In the genomic region with DNA sequence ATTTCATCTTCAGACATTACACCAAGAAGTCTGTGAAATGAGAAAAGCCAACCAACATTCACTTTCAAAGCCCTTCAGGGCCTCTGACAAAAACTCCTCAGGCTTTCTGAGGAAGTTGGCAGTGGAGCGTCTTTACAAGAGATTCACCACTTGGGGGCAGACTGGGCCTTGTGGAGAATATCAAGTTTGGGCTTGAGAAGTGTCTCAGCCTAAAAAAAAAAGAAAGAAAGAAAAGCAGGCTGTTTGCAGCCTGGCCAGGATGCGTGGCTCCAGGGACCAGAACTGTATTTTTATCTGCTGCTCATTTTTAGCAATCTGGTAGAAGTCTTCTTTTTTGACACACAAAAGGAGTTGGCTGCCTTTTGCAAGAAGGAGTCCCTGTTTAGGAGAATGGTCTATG, we compare ENCODE assay signal across 8 mouse cellular contexts.
DNase-seq lines count a peak whose midpoint lies in the region; ATAC-seq and TF ChIP-seq lines count a peak whose summit lies in the region.

No protein-coding gene starts in this region.

- no peak for ATAC-seq in intestine, postnatal 0 days
- no peak for ATAC-seq in intestine, embryonic 16.5 days
- ATAC-seq in neural tube, embryonic 13.5 days (ENCODE audit: low read depth) = 0 out of 2 replicates have a peak, but pooled peaks have one; percentile 19

- no peak overlapping the region for H3K9ac ChIP-seq in intestine, postnatal 0 days (ENCODE audit: low read depth, low read length)
- no peak overlapping the region for H3K9ac ChIP-seq in intestine, embryonic 16.5 days (ENCODE audit: low read depth, low read length)
- H3K9ac ChIP-seq in neural tube, embryonic 13.5 days = no peak overlapping the region

- no peaks in the 10 kb centered on the region for H3K27me3 ChIP-seq in intestine, postnatal 0 days (replicated peaks; ENCODE audit: control insufficient read depth, insufficient read depth, low read length)
- no peaks in the 10 kb centered on the region; the same call in 1 of the 2 replicates for H3K27me3 ChIP-seq in intestine, embryonic 16.5 days (replicated peaks; ENCODE audit: control insufficient read depth, insufficient read depth, low read length)
- peaks cover 14% of the 10 kb centered on the region; the same call in 1 of the 2 replicates for H3K27me3 ChIP-seq in neural tube, embryonic 13.5 days

- intact Hi-C loops in heart, postnatal 10 days (cut with DNase I) = loop anchor here (1.0 to 10.0 kb wide), 3 partner anchors 314 to 652 kb away; no protein-coding TSS in a partner anchor

- peak; percentile 86 for TF ChIP-seq CTCF in intestine, postnatal 0 days (IDR thresholded peaks at IDR 0.05; ENCODE audit: low read depth)

- DNase-seq in adrenal gland, adult 18-20 months (ENCODE audit: low spot score in 2 of 2) = peak; percentile 50 to 53
- DNase-seq in embryo, embryonic 11.5 days (ENCODE audit: low read depth, low spot score) = peak; percentile 64
- peak; percentile 68 to 79 for DNase-seq in heart, postnatal 10 days
- DNase-seq in left cerebral cortex, adult 18-20 months (ENCODE audit: low spot score in 2 of 2) = peak; percentile 77 to 79
- peak; percentile 51 for DNase-seq in thymus, postnatal 4 days

- H3K36me3 ChIP-seq in intestine, postnatal 0 days (ENCODE audit: control insufficient read depth, insufficient read depth) = no peaks in the 10 kb centered on the region
- H3K36me3 ChIP-seq in intestine, embryonic 16.5 days (ENCODE audit: control insufficient read depth, insufficient read depth, low read length) = no peaks in the 10 kb centered on the region
- no peaks in the 10 kb centered on the region for H3K36me3 ChIP-seq in neural tube, embryonic 13.5 days

- H3K9me3 ChIP-seq in intestine, postnatal 0 days (ENCODE audit: control insufficient read depth) = no peaks in the 10 kb centered on the region
- 0 out of 2 replicates have a peak, but pooled peaks cover 7% of the 10 kb centered on the region for H3K9me3 ChIP-seq in intestine, embryonic 16.5 days (ENCODE audit: control insufficient read depth, low read length)
- peaks cover 4% of the 10 kb centered on the region for H3K9me3 ChIP-seq in neural tube, embryonic 13.5 days

- H3K4me3 ChIP-seq in intestine, postnatal 0 days (ENCODE audit: low read depth, low read length) = no peak overlapping the region
- no peak overlapping the region for H3K4me3 ChIP-seq in intestine, embryonic 16.5 days (ENCODE audit: low read length)
- no peak overlapping the region for H3K4me3 ChIP-seq in neural tube, embryonic 13.5 days

- H3K4me2 ChIP-seq in intestine, postnatal 0 days (replicated peaks; ENCODE audit: low read depth) = no peak overlapping the region
- no peak overlapping the region for H3K4me2 ChIP-seq in intestine, embryonic 16.5 days (ENCODE audit: low read depth, low read length)
- no peak overlapping the region for H3K4me2 ChIP-seq in neural tube, embryonic 13.5 days

- 6% methylated on average over 2 of the region's 2 CpGs for WGBS in intestine, postnatal 0 days
- 5% methylated on average over 2 of the region's 2 CpGs for WGBS in intestine, embryonic 16.5 days
- WGBS in neural tube, embryonic 13.5 days = 2% methylated on average over 2 of the region's 2 CpGs

- H3K27ac ChIP-seq in intestine, postnatal 0 days (ENCODE audit: low read depth, low read length) = no peak overlapping the region
- H3K27ac ChIP-seq in intestine, embryonic 16.5 days (ENCODE audit: low read length) = no peak overlapping the region
- H3K27ac ChIP-seq in neural tube, embryonic 13.5 days (replicated peaks) = no peak overlapping the region

- no peaks in the 10 kb centered on the region for H3K4me1 ChIP-seq in intestine, postnatal 0 days (replicated peaks; ENCODE audit: control insufficient read depth, insufficient read depth, low read length)
- H3K4me1 ChIP-seq in intestine, embryonic 16.5 days (ENCODE audit: control insufficient read depth, insufficient read depth, low read length) = no peaks in the 10 kb centered on the region
- peaks cover 4% of the 10 kb centered on the region; the same call in 1 of the 2 replicates for H3K4me1 ChIP-seq in neural tube, embryonic 13.5 days (replicated peaks)
